Mouse (Mus musculus) monocyte, adult 2 months (primary cell): ENCODE measurements around the gene Sema5b.

Experiments
- DNase-seq, 2 experiments: peaks; one replicate each; pipeline ENCODE4 v3.0.0; 2022; ENCODE audit warnings: low spot score in 2 of 2, low read depth in 1 of 2

Gene Sema5b

DNA sequence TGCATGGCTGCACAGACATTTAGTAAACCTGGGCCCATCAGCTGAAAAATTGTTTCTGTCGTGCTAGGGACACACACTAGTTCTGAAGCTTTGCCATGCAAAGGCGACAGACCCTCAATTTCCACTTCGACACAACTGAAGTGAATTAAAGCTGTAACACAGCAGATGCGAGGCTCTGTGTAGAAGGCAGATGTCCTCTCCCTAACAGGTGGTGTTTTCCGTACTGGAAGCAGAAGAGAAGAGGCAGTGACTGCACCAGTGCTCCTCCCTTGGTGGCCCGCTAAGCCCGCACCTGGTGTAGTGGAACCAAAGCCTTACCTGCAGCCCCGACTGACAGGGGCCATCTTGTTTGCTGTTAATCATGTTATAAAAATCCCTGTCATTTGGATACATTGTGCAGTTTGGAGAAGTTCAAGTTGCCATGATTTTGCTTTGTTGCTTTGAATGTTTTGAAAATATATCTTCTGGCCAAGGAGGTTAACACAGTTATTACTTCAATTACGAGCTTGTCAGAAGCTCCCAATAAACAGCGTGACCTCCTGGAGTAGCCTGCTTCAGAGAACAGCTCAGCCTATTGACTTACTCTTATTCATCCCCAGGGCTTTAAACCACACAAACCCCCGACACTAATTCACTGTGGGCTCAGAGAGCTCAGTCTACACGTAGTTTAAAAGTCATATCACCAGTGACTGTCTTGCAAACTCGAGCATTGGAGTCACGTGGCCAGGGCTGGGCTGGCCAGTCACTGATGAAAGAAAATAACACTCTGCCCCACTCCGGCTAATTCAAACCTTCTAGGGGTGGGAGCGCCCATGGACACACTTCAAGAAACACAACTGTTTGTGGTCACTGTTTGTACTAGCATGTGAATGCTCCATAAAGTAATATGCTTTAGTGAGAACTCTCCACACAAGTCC, 163.1 kb downstream of the Sema5b start:
- DNase-seq: no peak

DNA sequence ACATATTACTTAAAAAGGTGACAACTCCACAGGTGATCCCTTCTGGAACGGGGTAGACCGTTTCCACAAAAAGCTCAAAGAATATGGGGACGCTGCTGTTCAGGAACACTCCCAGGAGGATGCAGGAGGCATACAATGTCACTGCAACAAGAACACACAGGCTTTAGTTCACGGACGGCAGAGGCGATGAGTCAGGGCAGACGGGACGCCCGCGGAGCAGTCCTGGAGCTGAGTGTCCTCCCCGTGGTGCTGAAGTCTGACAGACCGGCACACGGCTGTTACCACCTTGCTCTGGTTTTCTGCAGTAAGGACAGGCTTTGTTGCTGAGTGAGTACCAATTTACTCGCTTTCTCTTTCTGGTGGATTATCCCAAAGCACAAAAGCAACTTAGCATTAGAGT, 163.9 kb downstream of the Sema5b start:
- no peak for DNase-seq

DNA sequence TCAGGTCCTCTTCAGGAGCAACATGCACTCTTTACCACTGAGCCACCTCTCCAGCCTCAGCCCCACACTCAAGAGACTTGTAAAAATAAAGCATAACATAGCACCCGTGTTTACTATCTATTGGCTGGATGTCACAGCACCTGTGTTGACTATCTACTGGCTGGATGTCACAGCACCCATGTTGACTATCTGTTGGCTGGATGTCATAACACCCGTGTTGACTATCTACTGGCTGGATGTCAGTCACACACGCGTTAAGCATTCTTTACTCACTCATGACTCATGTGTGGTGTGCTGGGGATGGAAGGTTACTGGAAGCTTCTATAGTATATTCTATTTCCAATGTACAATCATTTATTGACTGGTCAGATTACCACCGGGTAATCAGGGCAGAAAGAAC, 166.1 kb downstream of the Sema5b start:
- no peak for DNase-seq

DNA sequence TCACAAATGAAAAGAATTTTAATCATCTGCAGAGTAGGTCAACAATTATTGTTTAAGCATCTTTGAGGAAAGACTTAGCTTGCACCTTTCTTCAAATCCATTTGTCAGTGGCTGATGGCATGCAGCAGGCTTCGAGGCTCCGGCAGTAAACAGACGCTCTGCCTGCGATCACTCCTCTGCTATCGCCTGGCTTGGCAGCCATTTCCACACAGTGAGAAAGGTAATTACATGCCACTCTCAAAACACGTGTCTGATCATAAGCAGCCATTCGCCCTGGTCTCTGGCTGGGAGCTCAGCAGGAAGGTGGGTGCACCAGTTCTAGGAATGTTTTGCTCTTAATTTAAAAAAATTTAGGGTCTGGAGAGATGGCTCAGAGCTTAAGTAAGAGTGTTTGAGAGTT, 170.1 kb downstream of the Sema5b start:
- no peak for DNase-seq

DNA sequence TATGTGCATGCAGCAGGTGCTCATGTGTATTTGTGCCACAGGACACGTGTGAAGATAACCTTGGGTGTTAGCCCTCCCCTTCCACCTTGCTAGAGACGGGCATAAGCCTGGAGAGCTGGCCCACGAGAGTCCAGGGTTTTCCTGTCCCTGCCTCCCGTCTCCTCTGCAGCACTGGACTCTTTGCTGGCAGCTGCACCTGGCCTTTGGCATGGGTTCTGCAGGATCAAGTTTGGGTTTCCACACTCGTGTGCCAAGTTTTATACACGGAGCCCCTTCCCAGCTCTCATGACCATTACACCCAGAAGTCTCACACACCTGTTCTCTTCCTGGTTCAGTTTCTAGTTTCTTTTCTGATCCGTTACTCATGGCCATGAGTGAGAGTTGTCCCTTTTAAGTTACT, 172.7 kb downstream of the Sema5b start:
- no peak for DNase-seq
